Mouse (Mus musculus): ENCODE results near the gene Golm1. TPM values are rescaled to one million over a fixed set of nuclear protein-coding genes. Genes with fewer than 3 reads are reported as not detected.

Gene Golm1
- total RNA-seq, 2 experiments from 2014 or later: 18.2 to 22.9 TPM

DNA sequence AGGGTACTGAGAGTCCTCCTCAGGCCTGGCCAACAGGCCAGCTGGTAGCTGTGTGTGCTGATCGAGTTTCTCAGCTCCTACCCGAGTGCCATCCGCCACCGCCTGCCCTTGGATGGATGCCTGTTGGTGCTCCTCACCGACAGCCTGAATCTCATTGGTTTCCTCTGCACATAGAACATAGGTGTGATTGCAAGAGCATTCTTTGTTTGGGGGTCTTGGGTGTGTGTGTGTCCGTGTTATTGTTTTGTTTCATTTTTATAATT is 35.5 kb downstream of the Golm1 start:
- no peak for TF ChIP-seq CTCF (IDR thresholded peaks at IDR 0.05)
- Histone ChIP-seq H3K27ac (no peak overlapping the region), H3K4me3 (no peak overlapping the region)
- no peak for DNase-seq (ENCODE audit: extremely low spot score in 1 of 2, low spot score in 2 of 2)
- intact Hi-C loops (cut with DNase I): no loop called here

- TF ChIP-seq CTCF (IDR thresholded peaks at IDR 0.05): no peak
- intact Hi-C loops (cut with DNase I): loop anchor here (2.0 kb wide), 1 partner anchor 89 kb away; no protein-coding TSS in a partner anchor
- no peak overlapping the region for H3K27ac ChIP-seq
- no peak overlapping the region for H3K4me3 ChIP-seq
- DNase-seq (ENCODE audit: extremely low spot score in 1 of 2, low spot score in 2 of 2): no peak
Measured at GRCm38 (mm10) chr13:59639368-59640177, 36.0 kb downstream of the Golm1 start.

GRCm38 (mm10) chr13:59637800-59638199 is 37.8 kb downstream of the Golm1 start:
- intact Hi-C loops (cut with DNase I): loop anchor here (2.0 kb wide), 1 partner anchor 91 kb away; no protein-coding TSS in a partner anchor
- H3K27ac ChIP-seq: no peak overlapping the region
- no peak for TF ChIP-seq CTCF (IDR thresholded peaks at IDR 0.05)
- H3K4me3 ChIP-seq: no peak overlapping the region
- no peak for DNase-seq (ENCODE audit: extremely low spot score in 1 of 2, low spot score in 2 of 2)

GRCm38 (mm10) chr13:59634637-59635036 is 41.0 kb downstream of the Golm1 start:
- intact Hi-C loops (cut with DNase I): no loop called here
- H3K4me3 ChIP-seq: no peak overlapping the region
- no peak for DNase-seq (ENCODE audit: extremely low spot score in 1 of 2, low spot score in 2 of 2)
- no peak for TF ChIP-seq CTCF (IDR thresholded peaks at IDR 0.05)
- no peak overlapping the region for H3K27ac ChIP-seq

GRCm38 (mm10) chr13:59626739-59627138 is 48.9 kb downstream of the Golm1 start:
- DNase-seq (ENCODE audit: extremely low spot score in 1 of 2, low spot score in 2 of 2): no peak
- H3K27ac ChIP-seq: no peak overlapping the region
- no peak for TF ChIP-seq CTCF (IDR thresholded peaks at IDR 0.05)
- intact Hi-C loops (cut with DNase I): no loop called here
- no peak overlapping the region for H3K4me3 ChIP-seq

- intact Hi-C loops (cut with DNase I): no loop called here
- no peak overlapping the region for H3K27ac ChIP-seq
- H3K4me3 ChIP-seq: no peak overlapping the region
- no peak for DNase-seq (ENCODE audit: extremely low spot score in 1 of 2, low spot score in 2 of 2)
- TF ChIP-seq CTCF (IDR thresholded peaks at IDR 0.05): no peak
Measured at GRCm38 (mm10) chr13:59624903-59625302, 50.7 kb downstream of the Golm1 start.

DNA sequence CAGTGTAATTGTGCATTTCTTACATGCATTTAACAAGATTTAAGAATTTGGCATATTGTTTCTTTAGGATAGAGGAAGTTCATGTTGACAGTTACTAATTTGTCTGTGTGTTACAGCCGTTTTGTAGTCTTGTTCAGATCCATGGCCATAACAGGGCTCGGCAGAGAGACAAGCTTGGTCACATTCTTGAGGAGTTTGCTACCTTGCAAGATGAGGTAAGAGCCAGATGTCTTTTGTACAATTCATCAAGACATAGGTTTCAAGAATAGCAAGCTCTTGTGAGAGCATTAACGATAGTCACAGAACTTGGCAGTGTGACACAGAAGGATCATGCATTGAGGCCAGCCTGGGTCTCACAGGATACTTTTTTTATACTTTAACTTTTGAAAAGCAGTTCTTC is 51.2 kb downstream of the Golm1 start:
- Histone ChIP-seq H3K4me3 (no peak overlapping the region), H3K27ac (no peak overlapping the region)
- intact Hi-C loops (cut with DNase I): no loop called here
- TF ChIP-seq CTCF (IDR thresholded peaks at IDR 0.05): no peak
- no peak for DNase-seq (ENCODE audit: extremely low spot score in 1 of 2, low spot score in 2 of 2)

- Histone ChIP-seq H3K4me3 (no peak overlapping the region), H3K27ac (no peak overlapping the region)
- no peak for TF ChIP-seq CTCF (IDR thresholded peaks at IDR 0.05)
- intact Hi-C loops (cut with DNase I): no loop called here
- DNase-seq (ENCODE audit: extremely low spot score in 1 of 2, low spot score in 2 of 2): no peak
Measured at GRCm38 (mm10) chr13:59621643-59622489, 53.7 kb downstream of the Golm1 start.

GRCm38 (mm10) chr13:59618463-59618862 is 57.1 kb downstream of the Golm1 start:
- TF ChIP-seq CTCF (IDR thresholded peaks at IDR 0.05): no peak
- intact Hi-C loops (cut with DNase I): no loop called here
- H3K27ac ChIP-seq: no peak overlapping the region
- no peak overlapping the region for H3K4me3 ChIP-seq
- DNase-seq (ENCODE audit: extremely low spot score in 1 of 2, low spot score in 2 of 2): no peak

GRCm38 (mm10) chr13:59615554-59615953 is 60.1 kb downstream of the Golm1 start:
- Histone ChIP-seq H3K27ac (no peak overlapping the region), H3K4me3 (no peak overlapping the region)
- no peak for DNase-seq (ENCODE audit: extremely low spot score in 1 of 2, low spot score in 2 of 2)
- no peak for TF ChIP-seq CTCF (IDR thresholded peaks at IDR 0.05)
- intact Hi-C loops (cut with DNase I): no loop called here

- no peak overlapping the region for H3K27ac ChIP-seq
- intact Hi-C loops (cut with DNase I): no loop called here
Measured at GRCm38 (mm10) chr13:59615152-59615551, 60.5 kb downstream of the Golm1 start.

GRCm38 (mm10) chr13:59613868-59614267 is 61.7 kb downstream of the Golm1 start:
- no peak for TF ChIP-seq CTCF (IDR thresholded peaks at IDR 0.05)
- no peak for DNase-seq (ENCODE audit: extremely low spot score in 1 of 2, low spot score in 2 of 2)
- H3K27ac ChIP-seq: no peak overlapping the region
- no peak overlapping the region for H3K4me3 ChIP-seq
- intact Hi-C loops (cut with DNase I): no loop called here

More at GRCm38 (mm10) chr13:59615152-59615551, 60.5 kb downstream of the Golm1 start:
- no peak for DNase-seq (ENCODE audit: extremely low spot score in 1 of 2, low spot score in 2 of 2)
- no peak for TF ChIP-seq CTCF (IDR thresholded peaks at IDR 0.05)
- no peak overlapping the region for H3K4me3 ChIP-seq
